Mouse (Mus musculus) erythroid progenitor cell, adult 5-6 weeks (primary cell): ENCODE measurements around the gene Pdlim3. TPM values are rescaled to one million over a fixed set of nuclear protein-coding genes. Genes with fewer than 3 reads are reported as not detected.
"Not testable (repeated sequence)": the region's sequence is repeated elsewhere in the genome, so short reads cannot be mapped to it uniquely, and the experiment has no call there.

Experiments
- ATAC-seq: replicated peaks from 2 replicates; pipeline ENCODE4 v1.8.0; 2016; ENCODE audit warnings: moderate number of reproducible peaks, mild to moderate bottlenecking, moderate TSS enrichment, inconsistent platforms; ENCODE audit not compliant: poor library complexity, low FRiP score, severe bottlenecking
- total RNA-seq, 2 experiments: library from RNA; stranded (forward) in 1 of 2; stranded (reverse) in 1 of 2; fragments of 150-400 nt in 1 of 2; fragments of 186-747, 209-891 nt in 1 of 2; gene quantifications; 2 replicates each; pipeline versions ENCODE4 v1.2.3 to v1.2.4; 2015 to 2017; ENCODE audit warnings: low replicate concordance in 2 of 2

Pdlim3 gene
- not detected in 2 replicates for total RNA-seq (2015; ENCODE audit: low replicate concordance)
- not detected in 2 replicates for total RNA-seq (2017; ENCODE audit: low replicate concordance)

DNA sequence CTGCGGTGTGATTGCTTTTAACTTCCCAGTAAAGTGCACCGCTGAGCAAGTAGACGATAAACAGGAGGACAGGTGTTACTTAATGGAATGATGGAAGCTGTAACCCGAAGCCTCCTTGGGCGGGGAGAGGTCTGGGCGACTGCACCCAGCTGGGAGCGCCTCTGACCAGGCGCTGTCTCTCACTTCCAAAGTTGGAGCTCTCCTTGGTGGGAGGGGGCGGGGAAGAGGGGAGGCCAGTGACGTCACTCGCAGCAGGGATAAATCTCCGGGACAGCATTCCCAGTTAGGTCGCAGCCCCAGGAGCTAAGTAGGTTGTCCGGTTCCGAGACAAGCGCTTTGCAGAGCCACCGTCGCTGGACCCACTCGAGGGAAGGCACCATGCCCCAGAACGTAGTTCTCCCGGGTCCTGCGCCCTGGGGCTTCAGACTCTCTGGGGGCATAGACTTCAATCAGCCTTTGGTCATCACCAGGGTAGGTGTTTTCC lies at the start of gene Pdlim3:
Gene Pdlim3, plus strand, starts transcription at position 260 of the 484 bp plus-strand sequence.
- no peak for ATAC-seq

DNA sequence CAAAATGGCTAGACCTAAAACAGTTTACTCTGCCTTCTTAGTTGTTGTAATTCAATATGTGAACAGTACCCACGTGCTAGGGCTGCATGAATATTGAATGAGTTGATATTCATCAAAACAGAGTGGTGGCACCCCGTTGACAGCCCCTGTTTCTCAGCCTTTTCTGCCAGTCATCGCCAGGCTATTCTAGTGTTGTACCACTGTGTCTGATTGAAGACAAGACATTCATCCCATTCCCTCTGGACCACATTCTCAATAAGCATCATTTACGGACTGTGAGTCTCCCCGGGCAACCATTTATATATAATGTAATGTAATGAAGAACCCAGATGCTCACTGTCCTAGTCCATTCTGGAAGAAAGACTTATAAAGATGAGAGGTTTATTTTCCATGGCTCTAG lies 42.0 kb upstream of the Pdlim3 start:
- ATAC-seq, result no peak

DNA sequence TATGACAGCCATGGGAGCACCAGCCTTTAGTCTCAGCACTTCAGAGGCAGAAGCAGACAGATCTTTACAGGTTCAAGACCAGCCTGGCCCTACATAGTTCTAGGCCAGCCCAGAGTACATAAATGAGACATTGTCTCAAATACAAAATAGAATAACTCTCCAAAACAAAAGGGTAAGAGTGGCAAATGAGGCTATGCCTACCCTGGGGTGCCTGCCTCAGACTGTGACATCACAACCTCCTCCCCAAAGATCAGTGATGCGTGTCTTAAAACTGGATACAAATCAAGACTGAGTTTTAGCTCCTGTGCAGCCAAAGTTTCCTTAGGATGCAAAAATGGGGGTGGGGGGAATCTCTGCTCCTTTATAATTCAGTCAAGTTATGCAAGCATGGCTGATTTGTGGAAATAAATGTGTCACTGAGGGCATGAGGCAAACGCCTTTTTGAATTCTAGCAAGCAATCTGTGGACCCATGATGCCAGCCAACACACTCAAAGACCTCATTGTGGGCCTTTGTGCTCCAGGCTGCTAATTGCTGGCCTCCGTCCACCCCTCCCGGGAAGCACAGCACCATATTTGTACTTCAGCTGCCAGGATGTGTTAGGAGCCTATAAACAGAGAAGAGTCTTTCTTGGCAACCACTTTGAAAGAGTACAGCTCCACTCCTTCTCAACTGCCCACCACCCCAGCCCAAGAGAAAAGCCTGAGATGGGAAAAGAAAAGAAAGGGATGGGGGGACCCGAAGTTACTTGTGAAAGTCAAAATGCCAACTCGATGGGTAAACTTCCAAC lies 41.0 kb upstream of the Pdlim3 start:
- no peak for ATAC-seq

DNA sequence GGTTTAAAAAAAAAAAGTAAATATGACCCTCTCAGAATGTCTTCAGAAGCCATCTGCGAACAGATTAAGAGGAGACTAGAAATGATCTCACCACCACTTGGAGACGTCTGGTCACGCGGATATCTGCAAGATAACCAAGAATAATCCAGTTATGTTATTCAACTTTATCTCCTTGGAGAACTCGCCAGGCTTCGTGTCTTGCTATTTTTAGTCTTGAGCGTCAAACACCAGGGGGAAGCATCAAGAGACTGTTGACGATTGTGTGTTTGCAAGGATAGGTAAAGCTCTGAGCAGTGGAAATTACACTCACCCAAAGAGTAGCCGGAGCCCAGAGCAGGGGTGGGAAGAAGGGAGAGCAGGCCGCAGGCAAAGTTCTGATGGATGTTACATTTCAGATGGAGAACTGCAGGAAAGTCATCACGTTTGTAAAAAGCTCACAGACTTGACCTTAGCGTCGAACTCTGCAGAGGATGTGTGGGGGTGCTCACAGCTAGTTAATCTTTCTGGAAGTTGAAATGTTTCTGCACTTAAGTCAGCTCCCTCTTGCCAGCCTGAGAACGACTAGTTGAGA lies 40.3 kb upstream of the Pdlim3 start:
- no peak for ATAC-seq

DNA sequence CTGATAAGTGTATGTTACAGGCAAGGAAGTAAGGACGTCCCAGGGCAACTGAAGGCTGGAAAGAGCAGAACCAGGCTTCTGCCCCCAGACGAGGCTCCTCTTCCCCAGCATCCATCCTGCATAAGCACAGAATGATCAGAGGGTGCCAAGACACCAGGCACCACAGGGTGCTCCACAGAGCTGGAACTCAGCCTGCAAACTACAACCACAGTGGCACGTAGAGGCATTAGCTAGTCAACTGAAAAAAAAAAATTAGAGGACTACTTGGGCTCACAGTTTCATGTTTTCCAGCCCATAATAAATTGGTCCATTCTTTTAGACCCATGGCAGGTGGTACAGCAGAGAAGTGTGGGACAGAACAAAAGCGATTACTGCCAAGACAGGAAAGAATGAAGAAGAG lies 39.4 kb upstream of the Pdlim3 start:
- no peak for ATAC-seq

DNA sequence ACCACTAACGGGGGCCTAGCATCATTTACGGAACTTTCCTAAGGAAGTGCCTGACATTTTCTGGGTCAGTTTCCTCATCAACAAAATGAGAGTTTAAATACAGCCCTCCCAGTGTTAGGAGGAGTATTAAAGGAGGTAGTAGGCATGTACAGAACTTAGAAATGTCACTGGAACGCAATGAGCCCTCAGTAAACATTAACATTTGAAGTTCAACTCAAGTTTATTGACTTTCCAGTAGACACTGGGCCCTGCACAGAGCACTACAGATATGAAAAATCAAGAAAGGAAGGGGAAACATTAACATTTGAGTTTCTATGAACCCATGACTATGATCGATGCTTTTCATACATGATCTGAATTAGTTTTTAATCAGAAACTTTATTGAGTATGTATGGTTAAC lies 30.1 kb upstream of the Pdlim3 start:
- ATAC-seq, result no peak

DNA sequence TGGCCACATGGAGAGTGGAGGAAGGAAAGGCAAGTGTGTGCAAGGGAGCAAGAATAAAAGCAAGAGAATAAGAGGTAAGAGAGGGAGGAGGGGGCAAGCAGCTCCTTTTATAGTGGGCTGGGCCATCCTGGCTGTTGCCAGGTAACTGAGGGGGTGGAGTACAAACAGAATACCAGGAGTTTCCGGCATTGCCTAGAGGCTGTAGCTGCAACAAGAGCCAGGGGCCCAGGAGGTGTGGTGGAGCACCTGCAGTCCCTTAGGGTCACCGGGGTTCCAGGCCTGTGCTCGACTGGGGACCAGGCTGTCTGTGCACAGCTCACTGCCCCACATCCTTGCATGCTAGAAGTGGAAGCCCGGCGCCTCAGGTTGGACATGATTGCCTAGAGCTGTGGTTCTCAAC lies 27.5 kb upstream of the Pdlim3 start:
- ATAC-seq, result no peak

DNA sequence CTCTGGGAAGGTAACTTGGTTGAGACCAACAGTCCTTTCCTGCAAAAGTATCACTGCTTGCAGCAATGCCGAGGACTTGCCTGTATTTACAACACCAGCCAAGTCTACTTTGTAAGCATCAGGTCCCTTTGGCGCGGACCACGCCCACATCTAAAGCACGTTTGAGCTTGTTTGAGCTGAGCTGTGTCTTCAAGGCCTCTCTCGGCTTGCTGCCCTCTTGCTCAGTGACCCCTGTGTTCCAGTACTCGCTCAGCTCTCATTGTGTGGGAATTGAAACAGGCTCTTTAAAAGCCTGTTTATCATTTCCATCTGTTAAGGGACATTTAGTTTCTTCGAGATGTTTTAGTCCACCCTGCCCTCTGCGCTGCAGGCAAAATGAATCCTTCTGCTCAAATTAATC lies 26.9 kb upstream of the Pdlim3 start:
- no peak for ATAC-seq

DNA sequence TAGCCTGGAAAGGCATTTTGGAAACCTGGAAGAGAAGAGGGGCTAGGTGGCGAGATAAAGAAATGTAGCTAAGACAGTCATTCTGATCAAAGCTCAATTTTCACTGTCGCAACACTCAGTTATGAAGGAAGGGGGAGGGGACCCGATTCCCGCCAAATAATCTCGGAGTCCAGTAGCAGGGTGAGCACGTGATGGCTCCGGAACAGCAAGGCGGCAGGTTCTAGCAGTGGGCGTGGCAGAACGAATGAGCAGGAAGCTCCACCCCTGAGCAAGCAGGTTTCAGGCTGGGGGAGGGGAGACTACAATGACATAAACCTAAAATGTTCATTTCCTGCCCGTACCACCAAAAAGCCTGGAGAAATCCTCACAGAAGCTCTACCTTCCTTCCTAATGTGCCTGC lies 13.7 kb upstream of the Pdlim3 start:
- ATAC-seq, result not testable (repeated sequence)

DNA sequence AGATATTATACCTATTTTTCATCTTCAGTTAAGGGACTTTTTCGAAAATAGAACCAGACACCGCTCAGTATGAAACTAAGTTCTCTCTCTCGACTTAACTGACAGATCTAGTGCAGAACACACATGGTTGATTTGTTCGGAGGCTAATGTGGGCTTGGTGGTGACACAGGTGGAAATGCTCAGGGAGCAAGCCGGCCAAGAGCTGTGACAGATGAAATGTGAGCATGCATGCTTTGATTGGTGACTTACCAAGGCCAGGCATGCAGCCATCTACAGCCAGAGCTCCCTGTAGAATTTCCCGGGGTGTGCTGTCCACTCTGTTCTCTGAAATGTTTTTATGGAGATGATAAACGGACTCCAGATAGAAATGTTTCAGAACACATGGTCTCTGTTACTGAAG lies 13.2 kb upstream of the Pdlim3 start:
- no peak for ATAC-seq

DNA sequence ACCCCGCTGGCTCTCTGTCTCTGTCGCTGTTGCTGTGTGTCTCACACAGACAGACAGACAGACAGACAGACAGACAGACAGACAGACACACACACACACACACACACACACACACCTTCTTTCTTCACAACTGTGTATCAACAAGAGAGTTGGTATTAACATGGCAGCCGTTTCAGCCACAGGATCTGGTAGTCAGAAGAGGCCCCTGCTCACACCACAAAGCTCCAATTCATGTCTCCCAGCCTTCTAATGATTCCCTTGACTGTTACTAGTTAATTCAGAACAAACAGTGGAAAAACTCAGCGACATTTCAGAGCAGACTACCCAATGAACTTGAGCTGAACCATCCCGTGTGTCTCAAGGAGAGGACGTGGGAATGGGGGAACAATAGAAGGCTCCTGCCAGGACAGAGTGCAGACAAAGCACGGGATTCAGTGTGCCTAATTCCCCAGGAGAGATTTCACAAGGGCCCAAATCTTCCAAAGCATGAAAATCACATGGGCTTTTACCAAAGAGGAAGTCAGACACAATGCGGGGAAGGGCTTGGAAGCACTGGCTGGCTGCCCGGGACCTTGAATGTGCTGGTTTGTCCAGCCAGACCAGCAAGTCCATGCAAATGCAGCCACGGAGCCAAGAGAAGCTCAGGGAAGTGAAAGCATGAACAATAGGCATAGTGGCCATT lies 10.2 kb upstream of the Pdlim3 start:
- ATAC-seq, result no peak

DNA sequence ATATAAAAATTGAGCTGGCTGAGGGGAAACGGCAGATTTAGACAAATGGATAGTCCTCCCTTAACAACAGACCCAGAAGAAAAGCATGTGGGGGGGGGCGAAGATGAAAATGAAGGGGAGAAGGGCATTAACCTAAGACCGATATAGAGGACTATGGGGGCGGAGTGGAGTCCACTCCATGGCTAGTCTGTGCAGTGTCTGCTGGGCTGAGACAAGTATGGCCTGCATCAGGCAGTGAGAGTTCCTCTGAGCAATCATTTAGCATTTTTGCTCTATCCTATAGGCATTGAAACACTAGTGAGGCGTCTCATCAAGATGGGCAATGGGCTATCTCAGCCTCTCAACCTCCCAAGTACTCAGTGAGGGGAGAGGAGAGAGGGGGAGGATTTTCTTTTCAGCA lies 8.9 kb upstream of the Pdlim3 start:
- no peak for ATAC-seq

DNA sequence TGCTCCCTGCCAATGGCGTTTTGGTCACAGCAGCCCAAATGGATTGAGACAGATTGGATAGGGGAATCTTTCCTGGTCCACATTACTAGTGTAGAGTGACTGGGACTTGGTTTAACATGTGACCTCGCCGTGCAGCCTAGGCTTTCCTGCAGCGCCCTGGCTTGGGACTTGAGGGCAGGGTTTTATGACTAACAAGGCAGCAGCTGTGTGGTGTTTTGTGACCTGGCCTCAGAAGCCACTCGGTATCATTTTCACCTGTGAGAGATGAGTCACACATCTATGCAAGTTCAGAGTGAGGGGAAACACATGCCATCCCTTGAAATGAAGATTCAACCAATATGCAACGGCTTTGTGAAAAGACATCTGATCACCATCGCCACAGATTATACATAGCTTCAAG lies 7.6 kb upstream of the Pdlim3 start:
- no peak for ATAC-seq

DNA sequence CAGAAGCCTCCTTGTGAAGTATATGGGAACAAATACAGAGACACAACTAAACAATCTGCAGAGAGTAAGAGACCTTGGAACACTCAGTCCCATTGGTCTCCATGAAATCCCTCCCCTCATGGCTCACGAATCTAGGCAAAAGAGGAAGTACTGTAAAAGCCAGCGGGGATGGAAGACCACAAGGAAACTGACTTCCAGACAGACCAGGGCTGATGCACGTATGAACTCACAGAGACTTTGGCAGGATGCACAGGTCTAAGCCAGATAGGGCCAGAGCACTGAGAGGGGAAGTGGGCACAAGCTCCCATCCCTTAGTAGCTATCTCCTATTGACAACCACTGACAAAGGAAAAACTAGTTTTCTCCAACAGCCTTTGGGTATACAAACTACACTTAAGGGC lies 4.8 kb upstream of the Pdlim3 start:
- ATAC-seq, result no peak

DNA sequence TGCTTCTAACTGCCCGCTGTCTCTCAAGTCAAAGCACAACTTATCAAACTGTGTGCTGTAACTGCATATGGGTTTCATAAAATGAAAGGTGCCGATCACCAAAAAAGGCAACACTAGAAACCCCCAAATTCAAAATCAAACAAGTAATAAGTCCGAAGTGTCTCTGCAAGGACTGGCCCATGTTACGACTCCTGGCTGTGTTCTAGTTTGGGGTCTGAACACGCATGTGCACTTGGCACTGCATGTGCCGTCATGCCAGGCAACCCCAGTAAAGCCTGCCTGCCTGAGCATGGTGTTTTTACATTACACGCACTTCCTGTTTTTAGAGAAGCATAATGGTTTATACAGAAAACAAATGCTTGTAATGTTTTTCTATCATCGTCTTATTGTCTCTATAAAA lies 3.5 kb upstream of the Pdlim3 start:
- ATAC-seq, result no peak

DNA sequence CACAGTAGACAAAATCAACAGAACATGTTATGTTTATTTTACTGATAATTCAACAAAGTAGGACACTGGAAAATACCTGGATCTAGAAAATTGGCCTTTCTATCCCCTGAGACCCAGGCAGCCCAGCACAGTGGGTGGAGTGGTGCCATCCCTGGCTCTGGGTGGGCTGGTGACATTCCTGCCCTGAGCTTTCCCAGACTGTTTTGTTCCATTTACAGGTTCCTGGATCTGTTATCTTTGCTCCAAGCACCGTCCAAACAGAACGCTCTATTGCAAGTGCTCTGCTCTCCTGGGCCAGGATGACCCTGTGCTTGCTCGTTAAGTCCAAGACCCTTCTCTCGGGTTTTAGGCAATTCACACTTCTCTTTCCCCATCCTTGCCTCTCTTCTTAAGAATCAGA lies 1.5 kb upstream of the Pdlim3 start:
- no peak for ATAC-seq

DNA sequence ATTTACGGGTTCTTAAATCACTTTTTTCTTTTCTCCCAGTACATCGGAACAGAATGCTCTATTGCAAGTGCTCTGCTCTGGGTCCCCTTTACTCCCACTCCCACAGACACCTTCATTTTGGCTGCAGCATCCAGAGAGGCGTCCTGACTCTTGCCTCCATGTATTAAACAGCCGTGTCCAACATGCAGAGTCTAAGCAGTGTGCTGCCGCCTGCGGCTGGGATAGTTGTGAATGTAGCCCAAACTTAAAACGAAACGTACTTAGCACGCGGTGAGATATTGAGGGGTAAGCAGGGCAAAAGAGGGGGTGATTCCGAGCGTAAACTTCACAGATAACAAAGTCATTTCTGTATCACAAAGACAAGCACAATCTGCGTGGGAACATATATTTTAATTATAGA lies 709 bp upstream of the Pdlim3 start:
- ATAC-seq, result no peak

DNA sequence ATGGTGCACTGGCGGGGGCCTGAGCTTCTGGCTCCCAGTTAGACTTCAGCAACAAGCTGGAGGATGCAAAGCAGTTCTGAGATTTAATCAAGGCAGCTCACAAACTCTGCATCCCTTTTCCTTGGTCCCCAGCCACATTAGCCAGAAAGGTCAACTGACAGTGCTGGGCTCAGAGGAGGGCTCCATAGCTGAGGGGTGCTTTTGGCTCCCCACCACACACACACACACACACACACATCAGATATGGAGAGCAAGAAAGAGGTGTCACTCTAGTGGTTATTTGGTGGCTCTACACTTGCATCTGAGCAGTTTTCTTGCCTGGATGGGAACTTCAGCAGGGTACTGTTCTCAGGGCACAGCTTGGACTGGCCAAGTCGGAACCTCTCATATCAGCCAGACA lies 514 bp downstream of the Pdlim3 start:
- ATAC-seq, result no peak

DNA sequence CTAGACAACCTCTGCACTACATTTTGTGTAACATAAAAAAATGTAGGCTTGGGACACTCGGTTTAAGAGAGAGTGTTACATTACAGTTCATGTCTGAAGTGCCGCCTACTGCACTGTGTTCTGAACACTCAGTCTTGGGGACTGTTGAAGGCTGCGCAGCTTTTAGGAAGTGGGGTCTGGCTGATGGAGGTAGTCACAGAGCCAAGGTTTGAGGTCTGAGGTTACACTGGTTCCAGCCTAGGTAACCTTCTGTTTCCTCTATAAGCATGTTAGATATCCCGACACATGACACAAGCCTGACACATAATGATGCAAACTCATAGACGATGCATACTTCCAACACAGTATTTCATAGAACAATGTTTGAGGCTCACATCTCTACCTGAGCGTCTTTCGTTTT lies 4.5 kb downstream of the Pdlim3 start:
- no peak for ATAC-seq

DNA sequence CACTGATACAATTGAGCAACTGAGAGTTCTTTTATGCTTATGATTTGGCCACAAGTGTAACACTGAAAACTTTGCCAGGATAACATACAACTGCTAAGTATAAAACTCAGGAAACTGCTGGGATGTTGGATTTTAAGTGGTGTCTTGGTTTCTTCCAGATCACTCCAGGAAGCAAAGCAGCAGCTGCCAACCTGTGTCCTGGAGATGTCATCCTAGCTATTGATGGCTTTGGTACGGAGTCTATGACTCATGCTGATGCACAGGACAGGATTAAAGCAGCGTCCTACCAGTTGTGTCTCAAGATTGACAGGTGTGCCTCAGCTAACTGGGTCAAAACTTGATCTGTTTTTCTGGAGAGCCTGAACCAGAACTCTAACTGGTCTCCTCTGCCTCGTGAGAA lies 11.3 kb downstream of the Pdlim3 start:
- no peak for ATAC-seq

DNA sequence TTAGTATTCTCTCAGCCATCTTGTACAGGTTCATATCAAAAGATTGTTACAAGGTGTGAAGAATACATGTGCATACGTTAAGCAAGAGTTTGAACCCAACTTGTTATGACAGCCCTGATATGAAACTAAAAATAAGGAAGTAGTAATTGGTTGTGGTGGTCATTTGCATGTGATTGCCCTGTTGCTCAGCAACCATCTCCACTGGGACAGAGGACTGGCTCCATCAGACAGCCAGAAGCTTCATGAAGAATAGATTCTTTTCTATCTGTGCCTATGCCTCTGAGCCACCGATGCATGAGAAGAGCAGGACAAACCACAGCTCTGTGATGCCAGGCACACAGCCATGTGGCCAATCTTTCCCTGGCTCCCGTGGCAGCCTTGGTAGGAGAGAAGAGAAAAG lies 14.5 kb downstream of the Pdlim3 start:
- ATAC-seq, result no peak
